Mouse (Mus musculus) lung, postnatal 0 days (tissue): ENCODE measurements at regions not wholly inside any gene's neighbourhood (a gene's known extent, or its start where the extent isn't known, plus 50 kb on each side); places are given as distances from the start of the nearest gene placed in this dataset.

ENCODE experiments used
- ATAC-seq: fragments of 200-750 bp; cut with Nextera tagmentation; 2 replicates; pipeline ENCODE4 v1.8.0; 2017; ENCODE audit warnings: moderate library complexity
- DNase-seq: peaks from one replicate; pipeline ENCODE4 v3.0.0-alpha.2; 2016; ENCODE audit warnings: low spot score
- H3K27ac ChIP-seq: fragments of 300-500 bp; sonication (generic); 2 replicates; pipeline ENCODE4 v1.5.1; 2014; ENCODE audit warnings: antibody characterized with exemption, mild to moderate bottlenecking, low read length, mixed read lengths
- H3K27me3 ChIP-seq: fragments of 300-500 bp; sonication (generic); replicated peaks from 2 replicates; pipeline ENCODE4 v1.6.1; 2014; ENCODE audit warnings: low read length, mixed read lengths; ENCODE audit not compliant: insufficient read depth
- H3K36me3 ChIP-seq: fragments of 300-500 bp; sonication (generic); 2 replicates; pipeline ENCODE4 v1.6.1; 2014; ENCODE audit warnings: low read length, mixed read lengths; ENCODE audit not compliant: insufficient read depth
- H3K4me1 ChIP-seq: fragments of 300-500 bp; sonication (generic); 2 replicates; pipeline ENCODE4 v1.6.1; 2014; ENCODE audit warnings: antibody characterized with exemption, low read depth, low read length, mixed read lengths; ENCODE audit not compliant: insufficient read depth
- H3K4me2 ChIP-seq: fragments of 300-500 bp; sonication (generic); replicated peaks from 2 replicates; pipeline ENCODE4 v1.6.1; 2014; ENCODE audit warnings: low read depth, mild to moderate bottlenecking, low read length, moderate library complexity, mixed read lengths
- H3K4me3 ChIP-seq: fragments of 300-500 bp; sonication (generic); 2 replicates; pipeline ENCODE4 v1.5.1; 2014; ENCODE audit warnings: low read depth, low read length
- H3K9ac ChIP-seq: fragments of 300-500 bp; sonication (generic); replicated peaks from 2 replicates; pipeline ENCODE4 v1.6.1; 2014; ENCODE audit warnings: low read depth, mild to moderate bottlenecking
- H3K9me3 ChIP-seq: fragments of 300-500 bp; sonication (generic); 2 replicates; pipeline ENCODE4 v1.6.1; 2016; ENCODE audit warnings: low read length, mixed read lengths
- CTCF ChIP-seq: IDR thresholded peaks from 2 replicates; pipeline ENCODE4 v1.5.1; 2016; ENCODE audit warnings: antibody characterized with exemption, mild to moderate bottlenecking
- EP300 ChIP-seq: IDR thresholded peaks from 2 replicates; pipeline ENCODE4 v1.6.1; 2016; ENCODE audit warnings: antibody characterized with exemption, mild to moderate bottlenecking, control low read depth
- WGBS: fragments of 180-500 bp; shearing (Covaris S2); extraction: QIAGEN DNeasy Blood & Tissue Kit; methylation state at CpG from one replicate; pipeline ENCODE4 v1.1.7; 2014; 5-methylcytosine and 5-hydroxymethylcytosine counted together

GRCm38 (mm10) chr8:88467756-88468155, 53.4 kb upstream of the Nkd1 start:
- no peaks in the 10 kb centered on the region for H3K4me1 ChIP-seq
- ATAC-seq: no peak
- WGBS: 77% methylated on average over 3 of the region's 3 CpGs
- no peak overlapping the region for H3K9ac ChIP-seq
- H3K4me2 ChIP-seq: no peak overlapping the region
- H3K9me3 ChIP-seq: no peaks in the 10 kb centered on the region
- H3K36me3 ChIP-seq: no peaks in the 10 kb centered on the region
- H3K27me3 ChIP-seq: no peaks in the 10 kb centered on the region
- H3K27ac ChIP-seq: no peak overlapping the region
- DNase-seq: no peak
- no peak for TF ChIP-seq CTCF
- no peak overlapping the region for H3K4me3 ChIP-seq

- no peaks in the 10 kb centered on the region for H3K4me1 ChIP-seq
- TF ChIP-seq CTCF (no peak), EP300 (no peak)
- no peak overlapping the region for H3K4me3 ChIP-seq
- DNase-seq (no peak), ATAC-seq (no peak)
- H3K36me3 ChIP-seq: no peaks in the 10 kb centered on the region
- 60% methylated on average over 8 of the region's 8 CpGs for WGBS
- no peaks in the 10 kb centered on the region for H3K9me3 ChIP-seq
- H3K4me2 ChIP-seq: no peak overlapping the region
- H3K9ac ChIP-seq: no peak overlapping the region
- H3K27me3 ChIP-seq: no peaks in the 10 kb centered on the region
- no peak overlapping the region for H3K27ac ChIP-seq
These were observed 50.2 kb upstream of the Nkd1 start for GRCm38 (mm10) chr8:88470931-88471455.
